Mouse (Mus musculus) lung, adult 18-20 months (tissue): ENCODE measurements at regions not wholly inside any gene's neighbourhood (a gene's known extent, or its start where the extent isn't known, plus 50 kb on each side); places are given as distances from the start of the nearest gene placed in this dataset.

Experiments used
- DNase-seq, 2 experiments: peaks; one replicate each; pipeline ENCODE4 v3.0.0; 2022; ENCODE audit warnings: mixed read lengths in 2 of 2

DNA sequence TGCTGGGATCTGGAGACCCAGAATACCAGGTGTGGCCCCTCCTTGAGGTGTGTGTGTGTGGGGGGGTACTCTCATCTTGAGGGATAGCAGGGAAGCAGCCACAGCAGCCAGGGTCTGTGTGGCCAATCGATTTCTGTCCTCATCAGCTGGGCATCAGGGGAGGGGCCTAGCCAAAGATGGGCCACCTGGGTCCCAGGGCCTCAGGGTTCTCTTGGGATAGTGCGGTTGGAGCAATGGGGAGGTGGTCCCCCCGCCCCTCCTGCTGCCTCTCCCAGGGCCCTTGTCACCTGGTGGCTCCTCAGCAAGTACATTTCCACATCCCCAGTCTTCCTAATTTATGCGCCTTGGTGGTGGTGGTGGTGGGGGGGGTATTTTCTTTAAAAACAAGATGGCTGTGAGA is 55.4 kb downstream of the Uncx start:
- DNase-seq: no peak

DNA sequence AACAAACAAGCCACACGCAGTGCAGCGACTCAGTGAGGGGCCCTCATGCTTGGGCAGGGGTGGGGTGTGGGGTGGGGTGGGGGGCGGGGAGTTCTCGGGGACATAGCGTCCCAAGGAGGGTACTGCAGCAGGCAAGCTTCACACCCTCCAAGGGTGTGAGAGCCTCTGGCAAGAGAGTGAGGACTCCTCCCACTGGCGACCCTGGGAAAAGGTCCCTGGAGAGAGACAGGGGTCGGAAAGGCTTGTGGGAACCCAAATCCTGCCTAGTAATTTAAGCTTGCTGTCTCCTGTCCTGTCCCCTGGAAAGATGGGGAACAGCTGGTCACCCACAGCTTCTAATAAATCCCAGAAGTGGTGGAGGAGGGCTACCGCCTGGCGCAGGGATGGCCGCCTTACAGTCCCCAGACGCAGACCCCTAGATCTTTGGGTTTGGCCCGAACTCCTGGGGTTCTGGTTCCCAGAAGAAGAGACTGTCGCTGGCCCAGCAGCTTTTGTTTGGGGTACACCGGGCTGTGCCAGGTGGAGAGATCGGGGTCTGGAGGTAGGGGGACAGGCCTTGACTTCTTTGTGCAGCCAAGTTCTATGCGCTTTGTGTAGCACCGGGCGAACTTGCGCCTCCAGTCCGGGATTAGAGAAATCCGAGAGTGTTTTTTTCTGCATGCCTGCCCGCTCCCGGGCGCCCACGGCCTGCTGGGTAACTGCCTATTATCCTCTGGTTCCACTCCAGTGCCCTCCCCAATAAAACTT is 56.1 kb downstream of the Uncx start:
- DNase-seq: peak in 1 of 2 experiments; percentile 5

DNA sequence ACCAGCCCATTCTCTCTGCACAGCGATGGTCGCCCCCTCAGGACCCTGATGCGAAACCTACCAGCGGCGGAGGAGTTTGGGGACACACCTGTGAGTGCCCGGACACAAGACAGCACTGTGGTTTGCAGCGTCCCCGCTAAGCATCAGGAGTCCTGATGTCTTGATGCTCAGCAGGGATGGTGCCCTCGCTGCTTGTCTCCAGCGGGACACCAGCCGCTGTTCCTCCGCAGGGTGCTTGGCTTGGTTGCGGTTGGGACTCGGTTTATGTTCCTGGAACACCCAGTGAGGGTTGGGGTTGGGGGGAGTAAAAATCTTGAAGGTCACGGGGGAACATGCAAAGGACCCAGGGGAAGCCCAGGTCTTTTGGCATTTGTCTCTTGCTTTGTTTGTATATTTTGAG is 56.9 kb downstream of the Uncx start:
- no peak for DNase-seq

DNA sequence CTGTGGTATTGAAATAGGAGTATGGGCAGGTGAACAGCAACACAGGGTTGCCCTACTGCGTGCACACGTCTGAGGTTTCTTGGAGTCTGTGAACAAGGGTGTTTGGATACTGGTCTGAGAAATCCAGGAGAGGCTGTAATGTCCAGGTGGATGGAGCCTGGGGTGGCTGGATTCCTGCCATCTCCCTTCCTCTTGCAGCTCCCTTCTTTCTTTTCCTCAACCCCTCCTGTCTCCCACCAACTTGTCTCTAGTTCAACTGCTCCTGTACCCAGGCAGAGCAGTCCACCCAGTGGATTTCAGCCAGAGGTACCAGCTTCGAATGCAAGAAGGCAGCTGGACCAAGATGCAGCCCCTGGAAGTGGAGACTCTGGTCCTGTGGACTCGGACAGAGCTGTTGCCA is 59.6 kb downstream of the Uncx start:
- DNase-seq: no peak

DNA sequence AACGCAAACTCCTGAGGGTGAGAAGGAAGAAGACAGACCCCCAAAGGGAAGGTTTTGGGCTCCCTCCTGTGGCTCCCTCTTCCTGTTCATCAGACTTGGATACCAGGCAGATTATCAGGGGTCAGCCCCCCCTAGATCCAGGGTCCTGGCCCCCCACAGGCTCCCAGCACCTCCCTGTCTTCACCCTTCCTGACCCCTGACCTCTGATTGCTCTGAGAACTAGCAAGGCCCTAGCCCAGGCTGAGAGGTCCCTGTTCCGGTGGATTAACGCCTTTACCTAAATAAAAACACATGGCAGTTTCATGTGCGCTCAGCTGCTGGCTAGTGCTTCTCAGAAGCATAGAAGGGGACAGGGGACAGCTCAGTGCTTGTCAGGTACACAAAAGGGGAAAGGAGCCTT is 60.2 kb downstream of the Uncx start:
- no peak for DNase-seq

DNA sequence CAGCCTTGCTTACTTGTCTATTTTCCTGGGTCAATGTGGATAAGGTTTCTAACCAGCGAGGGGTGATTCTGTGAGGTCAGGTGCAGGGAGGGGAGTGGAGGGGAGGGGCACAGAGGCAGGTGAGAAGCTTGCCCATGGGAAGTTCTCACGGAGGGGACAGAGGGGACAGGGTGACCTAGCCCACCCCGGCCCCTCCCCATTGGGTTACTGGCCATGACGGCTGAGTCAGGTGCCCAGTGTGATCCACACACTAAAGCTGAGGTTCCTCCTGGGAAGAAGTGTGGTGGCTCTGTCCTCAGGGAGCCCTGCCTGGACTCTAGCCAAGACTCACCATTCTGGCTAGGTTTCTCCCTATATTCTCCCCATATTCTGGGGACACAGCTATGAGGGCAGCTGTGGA is 61.0 kb downstream of the Uncx start:
- DNase-seq: no peak

DNA sequence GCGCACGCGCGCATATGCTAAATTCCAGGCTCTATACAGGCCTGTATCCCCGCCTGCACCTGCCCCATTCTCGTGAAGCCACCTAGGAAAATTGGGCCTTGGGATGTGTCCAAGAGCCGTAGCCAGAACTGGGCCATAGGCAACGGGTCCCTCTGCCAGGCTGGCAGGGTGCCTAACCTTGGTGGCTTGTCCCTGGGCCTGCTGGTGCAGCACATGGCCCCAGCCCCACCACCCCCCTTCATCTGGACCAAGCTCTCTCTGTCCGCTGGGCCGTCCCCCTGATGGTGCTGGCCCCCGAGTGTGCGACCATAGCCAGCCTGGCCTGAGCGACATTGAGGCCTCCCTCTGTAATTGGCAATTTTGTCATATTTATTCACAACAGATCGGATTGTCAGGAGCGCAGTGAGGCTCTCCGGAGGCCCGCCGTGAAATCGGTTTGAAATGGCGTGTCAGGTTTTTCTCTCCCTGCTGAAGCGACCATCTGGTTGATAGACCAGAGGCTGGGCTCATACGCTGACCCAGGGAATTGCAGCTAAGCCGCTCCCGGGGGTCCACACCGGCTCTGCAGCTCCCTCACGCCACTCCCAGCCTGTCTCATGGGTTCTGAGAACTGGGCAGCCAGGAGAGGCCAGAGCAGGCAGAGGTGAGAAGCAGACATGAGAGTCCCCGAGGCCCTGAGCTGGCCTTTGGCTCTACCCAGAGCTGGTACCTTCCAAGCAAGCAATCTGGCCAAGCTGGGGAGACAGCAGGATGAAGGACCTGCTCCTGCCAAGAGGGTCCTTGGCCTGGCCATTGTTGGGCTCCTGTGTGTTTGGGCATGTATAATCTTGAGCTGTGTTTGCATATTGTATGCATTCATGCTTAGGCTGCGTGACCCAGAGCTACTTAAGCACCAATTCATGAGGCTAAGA is 67.6 kb downstream of the Uncx start:
- no peak for DNase-seq

DNA sequence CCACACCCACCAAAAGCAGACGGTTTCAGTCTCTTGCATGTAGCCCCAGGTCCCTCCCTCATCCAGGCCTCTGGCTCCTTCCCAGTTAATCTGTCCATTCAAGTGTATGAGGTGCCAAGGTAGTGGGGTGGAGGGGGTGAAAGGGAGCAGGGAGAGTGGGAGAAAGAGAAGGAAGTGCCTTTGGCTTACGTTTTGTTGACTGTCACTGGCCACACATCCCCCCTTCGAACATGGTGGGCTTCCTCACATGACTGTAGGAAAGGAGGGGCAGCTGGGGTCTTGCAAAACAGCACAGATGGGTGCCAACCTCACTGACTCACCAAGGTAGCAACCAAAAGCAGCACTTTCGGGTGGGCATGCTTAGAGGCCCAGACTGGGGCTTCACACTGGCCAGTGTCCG is 68.9 kb downstream of the Uncx start:
- no peak for DNase-seq

DNA sequence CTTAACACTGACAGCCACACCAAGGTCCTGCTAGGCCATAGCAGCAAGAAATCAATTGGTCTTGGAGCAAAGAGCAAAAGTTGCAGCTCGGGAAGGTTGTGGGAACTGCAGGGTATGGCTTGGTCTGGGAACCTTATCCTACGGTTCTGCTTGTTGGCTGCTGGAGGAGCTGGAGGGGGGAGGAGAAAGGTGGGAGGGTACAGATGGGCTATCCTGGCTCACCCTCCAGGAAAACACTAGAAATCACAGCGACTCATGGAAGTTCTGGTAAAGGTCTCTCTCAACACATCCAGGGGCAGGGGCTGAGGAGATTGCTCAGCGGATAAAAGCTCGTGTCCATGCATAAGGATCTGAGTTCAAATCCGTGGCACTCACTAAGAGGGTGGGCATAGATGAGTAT is 69.4 kb downstream of the Uncx start:
- DNase-seq: no peak

DNA sequence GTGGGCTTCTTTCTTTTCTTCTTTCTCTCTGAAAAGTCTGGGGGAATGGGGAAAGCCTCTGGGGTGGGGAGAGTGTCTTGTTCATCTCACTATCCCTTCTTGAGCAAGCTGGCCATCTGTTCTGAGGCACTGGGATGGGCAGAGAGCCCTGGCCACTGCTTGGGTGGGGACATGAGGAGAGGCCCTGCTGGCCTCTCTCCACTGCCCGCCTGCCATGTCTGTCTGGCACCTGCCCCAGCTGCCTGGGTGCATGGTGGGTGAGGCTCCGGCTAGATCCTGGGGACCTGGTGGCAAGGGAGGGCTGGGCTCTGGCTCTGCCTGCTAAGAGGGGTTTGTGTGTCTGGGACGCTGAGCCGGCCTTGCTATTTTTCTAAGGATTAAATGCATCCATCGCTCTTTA is 70.3 kb downstream of the Uncx start:
- no peak for DNase-seq

DNA sequence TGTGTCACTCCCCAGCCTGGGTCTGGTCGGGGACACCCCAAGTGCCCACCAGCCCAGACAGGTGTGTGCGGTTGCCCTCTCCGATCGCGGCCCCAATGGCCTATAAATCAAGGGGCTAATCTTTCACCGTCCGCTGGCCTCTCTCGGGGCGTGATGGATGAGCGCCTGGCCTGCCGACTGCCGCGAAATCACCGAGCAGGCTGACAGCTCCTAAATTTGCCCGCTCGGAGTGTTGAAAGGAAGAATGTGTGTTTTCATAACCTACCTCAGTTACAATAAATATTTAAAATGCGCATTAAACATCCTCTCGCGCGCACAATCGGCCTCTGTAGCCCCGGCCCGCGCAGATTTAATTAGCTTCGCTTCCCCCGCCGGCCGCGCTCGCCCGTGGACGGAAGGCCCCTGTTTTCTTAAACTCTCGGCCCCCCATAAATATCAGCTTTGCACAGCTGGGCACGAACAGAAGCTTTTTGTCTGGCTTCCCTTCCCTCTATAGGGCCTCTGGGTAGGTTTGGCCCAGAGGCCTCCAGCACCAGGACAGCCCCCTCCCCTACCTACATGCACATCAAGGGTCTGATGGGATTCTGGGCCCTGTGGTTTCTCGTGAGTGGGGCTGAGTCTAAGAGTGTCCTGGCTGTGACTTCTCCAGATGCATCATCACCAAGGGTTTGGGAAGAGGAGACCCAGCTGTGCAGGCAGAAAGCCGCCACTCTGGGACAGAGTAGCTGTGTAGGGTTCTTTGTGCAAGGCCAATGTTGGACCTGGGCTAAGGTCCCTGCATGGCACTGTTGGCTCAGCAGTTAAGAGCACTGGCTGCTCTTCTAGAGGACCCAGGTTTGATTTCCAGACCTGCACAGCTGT is 76.2 kb downstream of the Uncx start:
- no peak for DNase-seq

DNA sequence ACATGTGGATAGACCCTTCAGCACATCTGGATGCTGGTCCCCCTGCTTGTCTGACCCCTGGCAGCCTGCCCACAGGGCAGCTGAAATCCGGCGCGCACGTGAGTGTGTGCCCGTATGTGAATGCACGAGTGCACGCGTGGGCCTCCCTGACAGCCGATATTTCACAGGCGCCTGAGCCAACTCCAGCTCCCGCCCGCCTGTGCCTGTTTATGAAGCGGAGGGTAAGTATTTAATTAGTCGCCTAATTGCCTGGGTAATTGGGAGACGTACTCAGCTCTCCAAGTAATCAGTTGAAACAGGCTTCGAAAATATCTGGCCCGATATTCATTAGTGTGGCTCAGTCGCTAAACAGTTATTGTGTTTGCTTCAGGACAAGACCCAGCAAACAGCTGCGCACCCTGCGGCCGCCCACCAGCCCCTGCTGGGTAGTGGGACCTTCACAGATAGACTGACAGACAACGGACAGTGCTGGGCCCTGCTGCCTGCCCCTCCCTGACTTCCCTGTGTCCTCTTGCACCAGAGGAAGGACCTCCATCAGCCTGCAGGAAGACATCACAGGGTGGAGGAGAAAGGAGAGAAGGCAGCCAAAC is 82.7 kb downstream of the Uncx start:
- no peak for DNase-seq

DNA sequence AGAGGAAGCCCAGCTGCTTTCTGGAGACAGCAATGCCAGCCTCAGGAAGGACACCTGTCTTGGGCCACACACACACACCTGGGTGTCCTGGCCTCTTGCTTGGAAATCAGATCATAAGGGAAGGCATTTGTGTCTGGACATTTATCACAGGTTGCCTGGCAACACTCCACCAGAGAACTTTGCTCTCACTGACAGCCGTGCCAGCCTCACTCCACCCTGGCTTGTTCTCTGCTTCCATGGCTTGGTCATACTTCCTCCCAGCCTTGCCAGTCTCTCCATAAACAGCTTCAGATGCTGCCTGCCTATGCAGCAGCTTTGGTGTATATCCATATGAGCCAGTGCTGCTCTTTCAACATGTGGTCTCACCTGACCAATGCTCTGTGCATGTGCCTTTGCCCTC is 84.3 kb downstream of the Uncx start:
- DNase-seq: no peak

DNA sequence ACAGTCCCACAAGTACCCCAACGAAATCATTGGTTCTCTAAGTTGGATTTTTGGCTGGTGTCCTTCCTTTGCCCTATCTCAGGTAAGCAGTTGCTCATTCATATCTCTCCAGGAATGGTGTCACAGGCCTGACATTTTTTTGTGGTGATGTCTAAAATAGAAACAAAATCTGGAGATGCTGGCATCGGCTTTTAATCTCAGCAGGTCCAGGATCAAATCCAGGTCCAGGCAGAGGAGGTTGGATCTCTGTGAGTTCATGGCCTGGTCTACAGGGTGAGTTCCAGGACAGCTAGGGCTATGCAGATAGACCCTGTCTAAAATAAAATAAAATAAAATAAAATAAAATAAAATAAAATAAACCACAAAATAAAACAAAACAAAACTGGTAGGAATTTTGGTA is 93.7 kb downstream of the Uncx start:
- no peak for DNase-seq

DNA sequence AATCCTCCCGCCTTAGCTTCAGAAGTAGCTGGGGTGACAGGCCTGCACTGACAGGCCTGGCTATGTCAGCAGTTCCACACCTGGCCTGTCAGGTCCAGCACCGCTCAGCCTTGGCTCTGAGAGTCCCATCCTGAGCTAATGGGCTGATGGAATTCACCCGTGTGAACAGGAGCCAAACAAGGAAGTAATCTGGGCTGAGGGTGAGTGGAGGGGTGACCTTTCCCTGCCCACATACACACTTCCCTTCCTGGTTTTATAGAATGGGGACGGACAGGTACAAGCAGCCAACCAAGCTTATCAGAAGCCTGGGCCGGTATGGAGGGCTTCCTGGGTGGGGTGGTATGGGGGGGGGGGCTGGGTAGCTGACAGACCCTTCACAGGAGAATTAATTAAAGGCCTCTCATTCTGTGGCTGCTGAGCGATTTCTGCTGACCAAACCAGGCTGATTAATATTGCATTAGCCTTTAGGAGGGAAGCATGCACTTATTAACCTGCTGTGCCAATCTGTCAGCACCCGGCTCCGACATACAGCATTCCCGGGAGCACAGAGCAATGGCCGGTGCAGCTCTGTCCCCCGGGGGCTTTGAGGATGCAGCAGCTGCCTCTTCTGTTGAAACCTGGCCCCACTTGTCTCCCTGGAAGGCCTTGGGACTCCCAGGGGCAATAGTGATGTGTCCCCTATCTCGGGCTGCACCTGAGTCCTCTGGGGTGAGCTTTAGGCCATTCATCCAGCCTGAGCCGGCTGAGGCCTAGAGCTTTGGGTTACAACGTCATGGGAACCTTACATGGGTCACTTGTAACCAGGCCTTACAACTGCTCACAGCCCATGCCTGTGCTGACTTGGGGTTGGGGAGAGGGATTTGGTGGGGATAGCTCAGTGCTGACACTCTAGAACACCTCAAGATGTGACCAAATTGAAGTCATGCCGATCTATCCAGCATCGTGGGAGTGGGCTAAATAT is 95.2 kb downstream of the Micall2 start:
- DNase-seq: peak; percentile 11 to 12

DNA sequence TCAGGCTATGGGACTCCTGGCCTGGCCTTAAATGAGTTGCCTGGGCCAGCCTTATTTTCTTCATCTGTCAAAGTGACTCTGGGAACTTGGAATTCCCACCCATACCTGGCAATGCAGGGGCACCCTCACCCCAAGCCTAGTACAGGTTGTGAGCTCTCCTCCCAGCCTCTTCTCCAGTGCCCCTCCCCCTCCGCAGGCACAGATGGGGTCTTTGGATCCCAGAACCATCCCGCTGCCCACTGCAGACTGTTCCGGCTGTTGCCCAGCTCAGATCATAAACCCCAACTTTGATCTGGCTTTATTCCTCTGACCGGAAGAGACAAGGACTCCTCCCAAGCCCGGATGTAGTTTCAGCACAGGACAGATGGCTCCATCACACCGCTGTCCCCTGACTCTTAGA is 91.3 kb downstream of the Micall2 start:
- DNase-seq: no peak

DNA sequence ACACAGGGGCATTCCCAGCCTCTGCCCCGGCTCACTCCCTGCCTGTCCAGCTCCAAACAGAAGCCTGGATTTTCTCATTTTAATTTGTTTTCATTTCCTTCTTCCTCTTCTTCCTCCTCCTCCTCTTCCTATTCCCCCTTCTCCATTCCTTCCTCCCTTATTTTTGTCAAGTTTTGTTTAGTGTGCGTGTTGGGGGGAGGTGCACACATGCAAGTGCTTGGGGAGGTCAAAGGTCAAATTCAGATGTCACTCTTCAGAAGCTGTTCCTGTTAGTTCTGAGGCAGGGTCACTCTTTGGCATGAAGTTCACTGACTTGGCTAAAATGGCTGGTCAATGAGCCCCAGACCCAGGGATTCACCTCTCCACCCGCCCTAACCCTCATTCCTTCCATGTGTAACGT is 85.1 kb downstream of the Micall2 start:
- no peak for DNase-seq
